Mouse (Mus musculus) spleen, adult 2 months (tissue): ENCODE measurements around the gene Gosr1.

ENCODE experiments used
- CTCF ChIP-seq: fragments of 200-500 bp; IDR thresholded peaks from 2 replicates; pipeline ENCODE4 v1.5.1; 2011; ENCODE audit warnings: mild to moderate bottlenecking, inconsistent platforms; ENCODE audit not compliant: insufficient read depth, insufficient read length, insufficient replicate concordance; ENCODE audit errors: extremely low read depth
- POLR2A ChIP-seq: fragments of 200-500 bp; IDR thresholded peaks from 2 replicates; pipeline ENCODE4 v1.6.1; 2011; ENCODE audit warnings: low read depth, low read length, inconsistent platforms

DNA sequence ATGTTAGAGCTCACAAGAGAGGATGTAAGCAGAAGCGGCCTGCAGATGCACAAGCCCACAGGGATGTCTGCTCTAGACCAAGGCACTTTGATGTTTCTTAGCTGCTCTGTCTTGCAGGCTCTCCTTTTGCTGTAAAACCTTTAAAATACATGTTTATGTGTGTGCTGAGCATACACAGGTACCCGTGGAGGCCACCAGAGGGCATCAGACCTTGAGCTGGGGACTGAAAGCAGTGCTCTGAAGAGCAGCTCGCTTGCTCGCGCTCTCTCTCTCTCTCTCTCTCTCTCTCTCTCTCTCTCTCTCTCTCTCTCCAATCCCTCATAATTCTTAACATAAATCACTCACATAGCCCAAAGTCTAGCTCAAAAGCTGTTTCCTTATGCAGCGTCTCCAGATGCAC lies 24.3 kb downstream of the Gosr1 start:
- TF ChIP-seq CTCF (0 out of 2 replicates have a peak, but pooled peaks have one; percentile 24), POLR2A (no peak)
